Comparison of ENCODE assay signal across 14 mouse cellular contexts in genomic region chr11:35703471-35703870, GRCm38 (mm10).
DNase-seq lines count a peak whose midpoint lies in the region; ATAC-seq and TF ChIP-seq lines count a peak whose summit lies in the region.
"Had no signal": no experiment of that assay in that cellular context is flagged by ENCODE, and none has a peak within 500 bp of the region (broad histone marks: within the 10 kb centered on the region; RNA-seq: fewer than 3 reads in every experiment).

No protein-coding gene starts in this region.

- H3K27me3 ChIP-seq in heart, postnatal 0 days (ENCODE audit: control insufficient read depth, insufficient read depth, low read length), result no peaks in the 10 kb centered on the region
- no peaks in the 10 kb centered on the region for H3K27me3 ChIP-seq in lung, embryonic 14.5 days (ENCODE audit: insufficient read depth, low read length)
- H3K27me3 ChIP-seq in stomach, postnatal 0 days (ENCODE audit: control insufficient read depth, insufficient read depth, low read length), result no peaks in the 10 kb centered on the region
- H3K27me3 ChIP-seq in kidney, embryonic 15.5 days, result no peaks in the 10 kb centered on the region
- H3K27me3 ChIP-seq: heart, embryonic 13.5 days; limb, embryonic 15.5 days had no signal

- no peak for DNase-seq in heart, postnatal 0 days (ENCODE audit: low spot score)
- DNase-seq in heart, adult 9 months (ENCODE audit: low spot score in 2 of 2), result no peak
- no peak for DNase-seq in lung, embryonic 14.5 days
- no peak for DNase-seq in lung, adult 18-20 months
- DNase-seq in R1 (ENCODE audit: low read depth, low spot score), result peak; percentile 70
- no peak for DNase-seq in stomach, postnatal 0 days (ENCODE audit: low spot score)
- DNase-seq in cerebellum, adult 11-12 months, result no peak
- DNase-seq: cerebellum, adult 18-20 months; kidney, postnatal 10 days had no signal

- TF ChIP-seq CTCF in heart, postnatal 0 days (IDR thresholded peaks at IDR 0.05; ENCODE audit: low read depth), result peak; percentile 5; the same call in 1 of the 2 replicates
- peak; percentile 59 for TF ChIP-seq CTCF in lung, embryonic 14.5 days (IDR thresholded peaks at IDR 0.05; ENCODE audit: low read depth)
- peak; percentile 61 for TF ChIP-seq CTCF in stomach, postnatal 0 days (IDR thresholded peaks at IDR 0.05; ENCODE audit: low read depth)

- peaks cover 8% of the 10 kb centered on the region; the same call in 1 of the 2 replicates for H3K36me3 ChIP-seq in heart, postnatal 0 days (replicated peaks; ENCODE audit: control insufficient read depth, insufficient read depth, low read length)
- H3K36me3 ChIP-seq in lung, embryonic 14.5 days (ENCODE audit: insufficient read depth), result peaks cover 14% of the 10 kb centered on the region; the same call in 1 of the 2 replicates
- H3K36me3 ChIP-seq in stomach, postnatal 0 days (ENCODE audit: control insufficient read depth, insufficient read depth, low read length), result no peaks in the 10 kb centered on the region
- H3K36me3 ChIP-seq in kidney, embryonic 15.5 days, result peaks cover 27% of the 10 kb centered on the region

- WGBS in heart, postnatal 0 days, result 75% methylated on average over 4 of the region's 4 CpGs
- 78% methylated on average over 4 of the region's 4 CpGs for WGBS in lung, embryonic 14.5 days
- 75% methylated on average over 4 of the region's 4 CpGs for WGBS in stomach, postnatal 0 days
- 82% methylated on average over 4 of the region's 4 CpGs for WGBS in kidney, embryonic 15.5 days

- no peak overlapping the region for H3K27ac ChIP-seq in heart, postnatal 0 days (ENCODE audit: low read depth)
- H3K27ac ChIP-seq in lung, embryonic 14.5 days (ENCODE audit: low read depth), result no peak overlapping the region
- H3K27ac ChIP-seq in stomach, postnatal 0 days (replicated peaks), result no peak overlapping the region
- no peak overlapping the region for H3K27ac ChIP-seq in kidney, embryonic 15.5 days
- H3K27ac ChIP-seq: heart, embryonic 13.5 days; hindbrain, embryonic 14.5 days; limb, embryonic 15.5 days had no signal

- H3K9me3 ChIP-seq in heart, postnatal 0 days (replicated peaks; ENCODE audit: control insufficient read depth, low read length), result 0 out of 2 replicates have a peak, but pooled peaks cover 3% of the 10 kb centered on the region
- H3K9me3 ChIP-seq in lung, embryonic 14.5 days (ENCODE audit: low read depth, low read length), result no peaks in the 10 kb centered on the region; the same call in 1 of the 2 replicates
- H3K9me3 ChIP-seq in stomach, postnatal 0 days (ENCODE audit: control insufficient read depth, low read length), result no peaks in the 10 kb centered on the region
- 0 out of 2 replicates have a peak, but pooled peaks cover 6% of the 10 kb centered on the region for H3K9me3 ChIP-seq in kidney, embryonic 15.5 days (replicated peaks)
- H3K9me3 ChIP-seq: limb, embryonic 15.5 days had no signal

- H3K4me3 ChIP-seq in heart, postnatal 0 days (ENCODE audit: low read depth, low read length), result no peak overlapping the region
- no peak overlapping the region for H3K4me3 ChIP-seq in lung, embryonic 14.5 days (ENCODE audit: low read depth, low read length)
- no peak overlapping the region for H3K4me3 ChIP-seq in stomach, postnatal 0 days (ENCODE audit: low read depth, low read length)
- no peak overlapping the region for H3K4me3 ChIP-seq in kidney, embryonic 15.5 days (replicated peaks)
- H3K4me3 ChIP-seq: heart, embryonic 13.5 days; limb, embryonic 15.5 days had no signal

- no peak for TF ChIP-seq EP300 in heart, postnatal 0 days (IDR thresholded peaks at IDR 0.05; ENCODE audit: low read depth)
- TF ChIP-seq EP300 in stomach, postnatal 0 days (optimal IDR thresholded peaks at IDR 0.05), result no peak

- H3K9ac ChIP-seq in heart, postnatal 0 days (replicated peaks; ENCODE audit: low read depth, low read length), result no peak overlapping the region
- H3K9ac ChIP-seq in lung, embryonic 14.5 days, result no peak overlapping the region
- no peak overlapping the region for H3K9ac ChIP-seq in stomach, postnatal 0 days (ENCODE audit: low read length)
- no peak overlapping the region for H3K9ac ChIP-seq in kidney, embryonic 15.5 days
- H3K9ac ChIP-seq: heart, embryonic 13.5 days; hindbrain, embryonic 14.5 days; limb, embryonic 15.5 days had no signal

- no peak for ATAC-seq in heart, postnatal 0 days (ENCODE audit: insufficient read depth, low read depth)
- ATAC-seq in lung, embryonic 14.5 days (ENCODE audit: insufficient read depth), result no peak
- ATAC-seq in stomach, postnatal 0 days (ENCODE audit: low FRiP score, low TSS enrichment), result no peak
- ATAC-seq in kidney, embryonic 15.5 days (replicated peaks; ENCODE audit: low FRiP score), result no peak
- ATAC-seq: CD4-positive, CD25-positive, alpha-beta regulatory T cell, adult 4 months had no signal

- no peak overlapping the region for H3K4me2 ChIP-seq in heart, postnatal 0 days (ENCODE audit: low read depth, low read length)
- no peak overlapping the region for H3K4me2 ChIP-seq in lung, embryonic 14.5 days
- no peak overlapping the region for H3K4me2 ChIP-seq in stomach, postnatal 0 days (replicated peaks; ENCODE audit: low read depth)
- no peak overlapping the region for H3K4me2 ChIP-seq in kidney, embryonic 15.5 days
- H3K4me2 ChIP-seq: heart, embryonic 13.5 days; hindbrain, embryonic 14.5 days; limb, embryonic 15.5 days had no signal

- no peaks in the 10 kb centered on the region for H3K4me1 ChIP-seq in heart, postnatal 0 days (ENCODE audit: control insufficient read depth, insufficient read depth)
- H3K4me1 ChIP-seq in lung, embryonic 14.5 days (ENCODE audit: insufficient read depth), result no peaks in the 10 kb centered on the region
- no peaks in the 10 kb centered on the region for H3K4me1 ChIP-seq in stomach, postnatal 0 days (replicated peaks; ENCODE audit: control insufficient read depth, insufficient read depth)
- no peaks in the 10 kb centered on the region for H3K4me1 ChIP-seq in kidney, embryonic 15.5 days
- H3K4me1 ChIP-seq: heart, embryonic 13.5 days; limb, embryonic 15.5 days had no signal

Comparison
In these comparisons a context has a peak if more than half of its experiments do, and no peak if none do; other contexts are left out.
1. CTCF ChIP-seq: peak in every context shown above with its lines; median percentile 61 in stomach, postnatal 0 days; 59 in lung, embryonic 14.5 days; 5 in heart, postnatal 0 days.